Mouse (Mus musculus) T-helper 17 cell (primary cell): ENCODE measurements around the gene Ush2a.

ENCODE experiments used
- in situ Hi-C, 2 experiments: fragments of 300-600 bp; cut with MboI, MseI; formaldehyde crosslinking; loops; 1 replicate in 1 of 2; 2 replicates in 1 of 2; pipeline ENCODE4 v1.15.1; 2025; ENCODE audit warnings: high pct_unique_total_duplicates in 2 of 2

Ush2a gene

GRCm38 (mm10) chr1:188865881-188866280, 604.1 kb downstream of the Ush2a start:
- in situ Hi-C loops = no loop called here

GRCm38 (mm10) chr1:188866515-188866914, 604.7 kb downstream of the Ush2a start:
- in situ Hi-C loops = no loop called here

GRCm38 (mm10) chr1:188878531-188879055, 616.8 kb downstream of the Ush2a start:
- in situ Hi-C loops = no loop called here

- in situ Hi-C loops = no loop called here
Measured at GRCm38 (mm10) chr1:188896906-188897551, 635.2 kb downstream of the Ush2a start.

GRCm38 (mm10) chr1:188904091-188904490, 642.3 kb downstream of the Ush2a start:
- in situ Hi-C loops = no loop called here

- in situ Hi-C loops = no loop called here
Measured at GRCm38 (mm10) chr1:188906175-188906574, 644.4 kb downstream of the Ush2a start.

- in situ Hi-C loops = loop anchor here in 1 of 2 experiments (10.0 kb wide), 1 partner anchor 1726 kb away; no protein-coding TSS in a partner anchor
Measured at GRCm38 (mm10) chr1:188910656-188911055, 648.8 kb downstream of the Ush2a start.

- in situ Hi-C loops = loop anchor here in 1 of 2 experiments (10.0 kb wide), 1 partner anchor 1735 kb away; no protein-coding TSS in a partner anchor
Measured at GRCm38 (mm10) chr1:188919946-188920345, 658.1 kb downstream of the Ush2a start.

- in situ Hi-C loops = no loop called here
Measured at GRCm38 (mm10) chr1:188937246-188937780, 675.5 kb downstream of the Ush2a start.

GRCm38 (mm10) chr1:188945326-188945725, 683.5 kb downstream of the Ush2a start:
- in situ Hi-C loops = no loop called here

GRCm38 (mm10) chr1:188946849-188947248, 685.0 kb downstream of the Ush2a start:
- in situ Hi-C loops = no loop called here

- in situ Hi-C loops = no loop called here
Measured at GRCm38 (mm10) chr1:188947794-188948193, 686.0 kb downstream of the Ush2a start.

GRCm38 (mm10) chr1:188948276-188948675, 686.5 kb downstream of the Ush2a start:
- in situ Hi-C loops = no loop called here

GRCm38 (mm10) chr1:188951091-188951490, 689.3 kb downstream of the Ush2a start:
- in situ Hi-C loops = no loop called here

- in situ Hi-C loops = no loop called here
Measured at GRCm38 (mm10) chr1:188952501-188952900, 690.7 kb downstream of the Ush2a start.

GRCm38 (mm10) chr1:188973078-188973477, 711.3 kb downstream of the Ush2a start:
- in situ Hi-C loops = no loop called here

- in situ Hi-C loops = no loop called here
Measured at GRCm38 (mm10) chr1:188973926-188974325, 712.1 kb downstream of the Ush2a start.

GRCm38 (mm10) chr1:188980050-188980449, 718.2 kb downstream of the Ush2a start:
- in situ Hi-C loops = no loop called here

GRCm38 (mm10) chr1:188993218-188993617, 731.4 kb downstream of the Ush2a start:
- in situ Hi-C loops = no loop called here

GRCm38 (mm10) chr1:188997921-188998320, 736.1 kb downstream of the Ush2a start:
- in situ Hi-C loops = no loop called here

- in situ Hi-C loops = no loop called here
Measured at GRCm38 (mm10) chr1:188999981-189000380, 738.2 kb downstream of the Ush2a start.

GRCm38 (mm10) chr1:189001815-189002214, 740.0 kb downstream of the Ush2a start:
- in situ Hi-C loops = no loop called here

- in situ Hi-C loops = no loop called here
Measured at GRCm38 (mm10) chr1:189004774-189005173, 743.0 kb downstream of the Ush2a start.
